Mouse (Mus musculus) ES-Bruce4 (cell line): ENCODE measurements around the gene Ankrd23. TPM values are rescaled to one million over a fixed set of nuclear protein-coding genes. Genes with fewer than 3 reads are reported as not detected.

ENCODE experiments used
- H3K27ac ChIP-seq: 2 replicates; pipeline ENCODE4 v1.5.1; 2012; ENCODE audit warnings: low read length, inconsistent platforms; ENCODE audit not compliant: insufficient read depth
- H3K27me3 ChIP-seq: 2 replicates; pipeline ENCODE4 v1.6.1; 2012; ENCODE audit warnings: mild to moderate bottlenecking, low read length, inconsistent platforms; ENCODE audit not compliant: control insufficient read depth, poor library complexity, insufficient read depth, severe bottlenecking
- H3K36me3 ChIP-seq: 2 replicates; pipeline ENCODE4 v1.6.1; 2012; ENCODE audit warnings: inconsistent platforms, mild to moderate bottlenecking, low read length, moderate library complexity; ENCODE audit not compliant: control insufficient read depth, poor library complexity, insufficient read depth, severe bottlenecking
- H3K4me1 ChIP-seq: one replicate; pipeline ENCODE4 v1.8.1; 2011; ENCODE audit warnings: low read length; ENCODE audit not compliant: control insufficient read depth, insufficient read depth
- H3K4me3 ChIP-seq: 2 replicates; pipeline ENCODE4 v1.5.1; 2011; ENCODE audit warnings: low read depth, mild to moderate bottlenecking, low read length
- H3K9ac ChIP-seq: 2 replicates; pipeline ENCODE4 v1.6.1; 2012; ENCODE audit warnings: low read depth, mild to moderate bottlenecking, inconsistent platforms; ENCODE audit not compliant: poor library complexity, severe bottlenecking
- H3K9me3 ChIP-seq: replicated peaks from 2 replicates; pipeline ENCODE4 v1.6.1; 2012; ENCODE audit warnings: mild to moderate bottlenecking, low read length, inconsistent platforms; ENCODE audit not compliant: control insufficient read depth, poor library complexity, insufficient read depth, severe bottlenecking
- CTCF ChIP-seq: IDR thresholded peaks from one replicate; pipeline ENCODE4 v1.8.1; 2011; ENCODE audit warnings: low read depth, low read length
- EP300 ChIP-seq: IDR thresholded peaks from 2 replicates; pipeline ENCODE4 v1.6.1; 2011; ENCODE audit warnings: low read depth, low read length; ENCODE audit not compliant: insufficient read depth
- POLR2A ChIP-seq: IDR thresholded peaks from one replicate; pipeline ENCODE4 v1.8.1; 2011; ENCODE audit warnings: low read length; ENCODE audit not compliant: insufficient read depth
- polyA plus RNA-seq: library from polyadenylated mRNA; stranded (reverse); fragments of >200 nt; gene quantifications from 2 replicates; pipeline ENCODE4 v1.2.4, GENCODE M21; 2011; ENCODE audit warnings: low read depth; ENCODE audit not compliant: missing spikeins, insufficient read depth, insufficient read length

The Ankrd23 gene
- polyA plus RNA-seq, 1 experiment: 6.8 TPM

DNA sequence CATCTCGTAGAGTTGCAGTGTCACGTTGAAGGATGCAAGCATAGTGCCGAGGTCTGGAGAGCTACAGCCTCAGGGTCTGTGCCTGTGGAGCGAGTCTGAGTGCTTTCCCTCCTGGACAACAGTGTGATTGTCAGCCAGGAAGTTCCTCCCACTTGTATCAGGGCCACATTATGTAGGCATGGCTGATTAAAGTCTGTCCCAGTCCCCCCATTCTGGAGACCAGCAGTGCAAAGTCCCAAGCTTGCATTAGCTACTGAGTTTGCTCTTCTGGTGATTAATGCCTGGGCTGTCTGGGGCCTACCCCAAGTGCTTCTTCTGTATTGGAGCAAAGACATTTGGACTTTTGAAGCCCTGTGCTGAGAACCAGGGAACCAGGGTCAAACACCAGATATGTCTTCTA, 52.9 kb downstream of the Ankrd23 start:
- Histone ChIP-seq H3K9ac (no peak overlapping the region), H3K4me1 (no peaks in the 10 kb centered on the region), H3K36me3 (no peaks in the 10 kb centered on the region), H3K9me3 (no peaks in the 10 kb centered on the region), H3K27me3 (no peaks in the 10 kb centered on the region), H3K4me3 (no peak overlapping the region), H3K27ac (no peak overlapping the region)
- TF ChIP-seq POLR2A: no peak
- TF ChIP-seq CTCF: no peak
- TF ChIP-seq EP300: no peak

Other genes starting within 250 kb of the Ankrd23 start
- gene Arid5a, start 229.2 kb downstream of the Ankrd23 start, polyA plus RNA-seq: 3.5 and 4.1 TPM in 2 replicates
- gene Kansl3, start 167.7 kb downstream of the Ankrd23 start, polyA plus RNA-seq: 48.2 and 48.4 TPM in 2 replicates
- gene Fer1l5, start 164.6 kb downstream of the Ankrd23 start, polyA plus RNA-seq: not detected in 2 replicates
- gene Lman2l, start 91.6 kb downstream of the Ankrd23 start, polyA plus RNA-seq: 26.9 and 27.4 TPM in 2 replicates
- 4.7 and 5.4 TPM in 2 replicates for gene Cnnm4, start 65.3 kb downstream of the Ankrd23 start, polyA plus RNA-seq
- 17.4 and 18.0 TPM in 2 replicates for gene Cnnm3, start 25.0 kb downstream of the Ankrd23 start, polyA plus RNA-seq
- gene Gm42417, start 2.5 kb upstream of the Ankrd23 start, polyA plus RNA-seq: 1.2 TPM in 1 of 2 replicates, not detected in the other
- gene Ankrd39, start 10.6 kb upstream of the Ankrd23 start, polyA plus RNA-seq: 6.4 and 8.8 TPM in 2 replicates
- 6.5 and 11.2 TPM in 2 replicates for gene Sema4c, start 21.5 kb upstream of the Ankrd23 start, polyA plus RNA-seq
- 8.9 and 9.8 TPM in 2 replicates for gene Fam178b, start 146.3 kb upstream of the Ankrd23 start, polyA plus RNA-seq
- gene Cox5b, start 154.6 kb upstream of the Ankrd23 start, polyA plus RNA-seq: 509 and 516 TPM in 2 replicates
- 1.4 TPM in 1 of 2 replicates, not detected in the other for gene 4933424G06Rik, start 173.3 kb upstream of the Ankrd23 start, polyA plus RNA-seq
- 83.3 and 85.3 TPM in 2 replicates for gene Actr1b, start 177.5 kb upstream of the Ankrd23 start, polyA plus RNA-seq
- 0.68 and 1.5 TPM in 2 replicates for gene Zap70, start 224.9 kb upstream of the Ankrd23 start, polyA plus RNA-seq